Mouse (Mus musculus): Measurements from ENCODE around the gene Fcf1. TPM values are rescaled to one million over a fixed set of nuclear protein-coding genes. Genes with fewer than 3 reads are reported as not detected.
A peak's percentile ranks its signal among the peaks of the same experiment; 100 is the strongest.

Gene Fcf1
- polyA plus RNA-seq, 1 experiment from 2014 or later = 174 TPM

DNA sequence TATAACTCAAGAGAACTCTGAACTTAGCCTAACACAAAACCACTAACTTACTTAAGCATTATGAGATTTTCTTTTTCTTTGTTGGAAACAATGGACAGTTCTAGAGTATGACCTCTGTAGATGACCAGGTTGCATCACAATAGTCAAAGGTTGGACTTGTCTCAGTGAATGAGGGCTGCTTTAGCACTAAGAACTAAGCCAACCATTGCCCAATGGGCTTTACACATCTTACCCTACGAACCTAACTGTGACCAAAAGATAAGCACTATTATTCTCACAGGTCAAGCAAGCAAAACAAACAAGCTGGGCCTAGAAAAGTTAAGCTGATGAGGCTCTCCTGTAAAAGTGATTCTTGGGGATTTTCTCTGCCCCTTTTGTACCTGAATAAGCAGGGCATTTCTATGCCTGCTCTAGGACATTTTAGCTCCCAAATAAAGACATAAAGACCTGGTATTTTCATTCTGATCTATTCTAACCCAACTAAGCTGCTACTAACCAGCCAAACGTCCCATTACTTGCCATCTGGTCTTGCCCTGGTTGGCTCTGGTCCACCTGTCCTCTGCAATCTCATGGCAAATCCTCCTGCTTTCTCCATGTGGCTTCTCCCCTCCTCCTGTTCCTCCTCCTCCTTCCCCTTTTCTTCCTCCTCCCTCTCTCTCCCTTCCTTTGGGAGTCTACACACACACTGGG lies 22.7 kb upstream of the Fcf1 start:
- WGBS = 83% methylated on average over 2 of the region's 2 CpGs
- peaks cover 58% of the 10 kb centered on the region for H3K36me3 ChIP-seq (replicated peaks)
- no peak for DNase-seq (ENCODE audit: extremely low spot score, low spot score)

DNA sequence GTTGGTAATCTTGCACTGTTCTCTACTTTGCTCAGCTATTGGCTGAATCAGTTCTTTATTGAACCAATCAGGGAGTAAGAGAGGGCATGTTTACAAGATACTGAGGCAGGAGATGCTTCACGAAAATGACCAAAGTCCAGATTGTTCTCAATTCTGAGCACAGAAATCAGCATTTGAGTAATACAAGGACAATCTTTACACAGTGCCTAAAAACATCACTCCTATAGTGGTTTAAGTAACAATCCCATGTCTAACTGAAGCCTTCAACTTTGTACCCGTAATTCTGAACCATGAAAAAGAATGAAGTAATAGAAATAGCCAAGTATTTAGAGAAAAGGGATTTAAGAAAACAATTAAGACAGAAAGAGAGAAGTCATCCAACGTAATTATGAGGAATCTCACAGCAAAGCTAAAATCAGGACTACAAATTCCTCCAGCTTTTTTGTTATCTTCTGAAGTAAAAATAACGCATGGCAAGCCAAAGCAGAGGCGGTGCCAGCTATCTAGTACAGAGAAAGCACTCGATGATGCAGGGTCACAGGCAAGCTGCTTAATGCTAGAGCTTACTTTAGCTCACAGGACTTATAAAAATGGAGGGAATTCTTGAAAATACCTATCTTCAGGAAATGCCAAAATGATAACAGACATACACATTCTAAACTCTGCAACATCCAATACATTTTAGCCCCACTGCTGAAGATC lies 22.0 kb upstream of the Fcf1 start:
- Histone ChIP-seq H3K4me1 (no peaks in the 10 kb centered on the region), H3K27me3 (ENCODE audit: poor library complexity, severe bottlenecking) (no peaks in the 10 kb centered on the region), H3K27ac (no peak overlapping the region), H3K36me3 (replicated peaks) (peaks cover 54% of the 10 kb centered on the region), H3K4me3 (no peak overlapping the region), H3K9me3 (no peaks in the 10 kb centered on the region)
- WGBS = 93% methylated on average over 6 of the region's 6 CpGs
- no peak for DNase-seq (ENCODE audit: extremely low spot score, low spot score)

More for the DNA sequence above, 22.7 kb upstream of the Fcf1 start:
- H3K27ac ChIP-seq = no peak overlapping the region
- H3K9me3 ChIP-seq = no peaks in the 10 kb centered on the region
- H3K4me1 ChIP-seq = no peaks in the 10 kb centered on the region
- H3K27me3 ChIP-seq (ENCODE audit: poor library complexity, severe bottlenecking) = no peaks in the 10 kb centered on the region
- H3K4me3 ChIP-seq = no peak overlapping the region

DNA sequence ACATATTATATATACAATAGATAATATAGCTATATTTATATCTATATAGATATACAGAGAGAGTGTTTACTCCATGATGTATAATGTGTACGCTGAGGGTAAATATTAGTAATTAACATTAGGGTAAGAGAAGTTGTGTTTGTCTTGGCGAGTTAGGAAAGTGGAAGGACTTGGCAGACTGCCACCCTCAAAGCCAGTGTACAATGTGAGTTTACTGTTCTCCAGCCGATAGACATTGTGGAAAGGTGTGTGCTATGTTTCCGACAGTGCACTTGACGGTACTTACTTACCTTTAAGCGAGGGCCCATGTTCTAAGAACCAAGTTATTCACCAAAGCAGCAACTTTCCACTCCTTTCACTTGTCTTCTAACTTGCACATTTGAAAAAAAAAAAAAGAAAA lies 19.9 kb upstream of the Fcf1 start:
- H3K4me3 ChIP-seq = no peak overlapping the region
- H3K36me3 ChIP-seq (replicated peaks) = peaks cover 51% of the 10 kb centered on the region
- H3K9me3 ChIP-seq = no peaks in the 10 kb centered on the region
- H3K27me3 ChIP-seq (ENCODE audit: poor library complexity, severe bottlenecking) = no peaks in the 10 kb centered on the region
- DNase-seq (ENCODE audit: extremely low spot score, low spot score) = no peak
- 95% methylated on average over 6 of the region's 6 CpGs for WGBS
- H3K27ac ChIP-seq = no peak overlapping the region
- H3K4me1 ChIP-seq = no peaks in the 10 kb centered on the region

DNA sequence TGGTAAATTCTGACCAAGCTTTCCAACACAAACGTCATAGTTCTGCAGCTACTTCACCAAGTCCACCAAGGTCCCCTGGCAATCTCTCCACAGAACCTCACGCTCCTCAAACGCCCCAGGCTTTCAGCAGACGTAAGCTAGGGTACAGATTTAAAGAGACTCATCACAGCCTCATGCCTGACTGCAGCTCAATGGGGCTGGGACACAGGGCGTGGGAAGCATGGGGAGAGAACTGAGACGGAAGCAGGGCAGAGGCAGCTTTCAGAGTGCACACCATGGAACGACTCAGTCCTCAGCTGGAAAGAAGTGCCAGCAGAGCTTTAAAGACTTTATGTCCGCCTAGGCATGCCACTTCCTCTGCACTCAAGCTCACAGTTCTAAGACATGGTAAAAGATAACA lies 19.2 kb upstream of the Fcf1 start:
- Histone ChIP-seq H3K36me3 (replicated peaks) (peaks cover 55% of the 10 kb centered on the region), H3K27me3 (ENCODE audit: poor library complexity, severe bottlenecking) (no peaks in the 10 kb centered on the region), H3K27ac (no peak overlapping the region), H3K4me3 (no peak overlapping the region), H3K9me3 (no peaks in the 10 kb centered on the region), H3K4me1 (no peaks in the 10 kb centered on the region)
- 55% methylated on average over 8 of the region's 8 CpGs for WGBS
- no peak for DNase-seq (ENCODE audit: extremely low spot score, low spot score)

DNA sequence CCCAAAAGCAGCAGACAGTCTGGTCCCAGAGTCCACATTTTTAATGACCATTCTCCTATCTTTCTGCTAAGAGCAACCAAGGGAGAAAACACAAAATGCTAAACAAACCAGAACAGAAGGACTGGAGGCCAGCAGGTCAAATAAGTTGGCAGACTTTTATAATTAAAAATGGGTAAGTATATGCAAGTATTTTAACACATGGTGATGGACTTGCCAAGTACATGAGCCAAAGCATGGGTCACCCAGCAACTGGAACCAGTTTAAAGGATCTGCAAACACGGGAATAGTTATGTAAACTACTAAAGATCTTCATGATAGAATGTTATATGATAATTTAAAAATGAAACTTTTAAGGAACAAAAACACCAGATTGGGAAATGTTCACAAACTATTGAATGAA lies 18.3 kb upstream of the Fcf1 start:
- no peak overlapping the region for H3K27ac ChIP-seq
- H3K4me1 ChIP-seq = no peaks in the 10 kb centered on the region
- H3K9me3 ChIP-seq = no peaks in the 10 kb centered on the region
- no peaks in the 10 kb centered on the region for H3K27me3 ChIP-seq (ENCODE audit: poor library complexity, severe bottlenecking)
- 82% methylated on average over 1 of the region's 1 CpGs for WGBS
- no peak for DNase-seq (ENCODE audit: extremely low spot score, low spot score)
- H3K36me3 ChIP-seq (replicated peaks) = peaks cover 47% of the 10 kb centered on the region
- H3K4me3 ChIP-seq = no peak overlapping the region

DNA sequence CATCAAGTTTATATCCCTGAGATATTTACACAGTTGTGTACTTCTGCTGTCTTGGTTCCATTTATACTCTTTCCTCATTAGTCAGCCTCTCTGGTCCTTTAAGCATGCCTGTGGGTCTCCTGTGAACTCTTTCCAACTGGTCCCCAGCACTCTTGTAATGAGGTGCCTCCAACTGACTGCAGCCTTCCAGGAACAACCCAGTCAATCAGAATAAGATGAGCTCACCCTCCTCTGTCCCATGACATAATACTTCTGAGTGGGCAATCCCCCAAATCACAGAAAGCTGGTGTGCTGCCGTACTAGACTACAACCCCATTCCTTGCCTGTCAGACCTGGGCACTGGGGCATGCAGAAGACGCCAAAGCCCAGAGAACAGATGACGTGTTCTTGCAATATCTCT lies 14.4 kb upstream of the Fcf1 start:
- Histone ChIP-seq H3K27me3 (ENCODE audit: poor library complexity, severe bottlenecking) (no peaks in the 10 kb centered on the region), H3K9me3 (no peaks in the 10 kb centered on the region), H3K4me3 (no peak overlapping the region), H3K4me1 (no peaks in the 10 kb centered on the region), H3K27ac (no peak overlapping the region), H3K36me3 (replicated peaks) (peaks cover 32% of the 10 kb centered on the region)
- WGBS = 93% methylated on average over 3 of the region's 3 CpGs
- DNase-seq (ENCODE audit: extremely low spot score, low spot score) = no peak

DNA sequence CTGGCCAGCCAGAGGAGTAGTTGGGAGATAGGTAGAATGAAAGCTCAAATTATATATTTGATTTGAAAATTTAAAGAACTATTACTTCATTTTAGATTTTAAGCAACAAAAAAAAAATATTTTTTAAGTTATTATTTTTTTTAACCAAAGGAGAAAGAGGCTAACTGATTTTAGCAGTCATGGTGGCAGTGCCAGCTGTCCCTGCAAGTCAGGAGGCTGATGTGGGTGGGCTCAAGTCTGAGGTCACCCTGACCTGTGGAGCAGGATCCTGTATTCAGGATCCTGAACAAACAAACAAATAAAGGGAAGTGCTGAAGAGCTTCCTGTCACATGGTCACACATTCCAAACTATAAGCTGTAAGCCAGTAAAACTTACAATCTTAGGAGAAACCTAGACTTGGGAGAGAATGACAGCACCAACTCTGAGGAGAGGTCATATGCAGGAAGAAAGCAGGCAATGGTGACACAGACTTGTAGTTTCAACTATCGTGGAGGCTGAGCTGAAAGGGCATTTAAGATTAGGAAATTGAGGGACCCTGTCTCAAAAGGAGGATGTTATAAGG lies 11.8 kb upstream of the Fcf1 start:
- Histone ChIP-seq H3K27me3 (ENCODE audit: poor library complexity, severe bottlenecking) (no peaks in the 10 kb centered on the region), H3K9me3 (no peaks in the 10 kb centered on the region), H3K4me1 (no peaks in the 10 kb centered on the region), H3K36me3 (replicated peaks) (peaks cover 34% of the 10 kb centered on the region), H3K4me3 (no peak overlapping the region), H3K27ac (no peak overlapping the region)
- no peak for DNase-seq (ENCODE audit: extremely low spot score, low spot score)
- WGBS = 88% methylated on average over 1 of the region's 1 CpGs

DNA sequence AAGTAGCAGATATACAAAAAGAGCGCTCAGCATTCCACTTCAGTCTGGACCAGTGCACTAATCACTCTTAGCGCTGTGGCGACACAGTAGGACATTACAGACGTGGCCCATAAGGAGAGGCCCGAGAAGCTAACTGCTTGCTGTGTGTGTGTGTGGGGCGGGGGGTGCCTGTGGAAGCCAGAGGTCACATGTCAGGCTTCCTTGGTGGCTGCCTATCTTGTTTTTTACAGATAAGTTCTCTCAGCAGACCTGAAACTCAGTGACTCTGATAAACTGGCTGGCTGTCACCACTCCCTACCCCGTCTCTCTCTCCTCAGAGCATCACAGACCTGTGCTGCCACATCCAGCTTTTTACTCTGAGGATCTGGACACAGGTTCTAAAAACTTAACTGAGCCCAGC lies 8.1 kb upstream of the Fcf1 start:
- no peak for DNase-seq (ENCODE audit: extremely low spot score, low spot score)
- WGBS = 86% methylated on average over 7 of the region's 7 CpGs
- peaks cover 2% of the 10 kb centered on the region; the same call in 1 of the 2 replicates for H3K4me1 ChIP-seq

DNA sequence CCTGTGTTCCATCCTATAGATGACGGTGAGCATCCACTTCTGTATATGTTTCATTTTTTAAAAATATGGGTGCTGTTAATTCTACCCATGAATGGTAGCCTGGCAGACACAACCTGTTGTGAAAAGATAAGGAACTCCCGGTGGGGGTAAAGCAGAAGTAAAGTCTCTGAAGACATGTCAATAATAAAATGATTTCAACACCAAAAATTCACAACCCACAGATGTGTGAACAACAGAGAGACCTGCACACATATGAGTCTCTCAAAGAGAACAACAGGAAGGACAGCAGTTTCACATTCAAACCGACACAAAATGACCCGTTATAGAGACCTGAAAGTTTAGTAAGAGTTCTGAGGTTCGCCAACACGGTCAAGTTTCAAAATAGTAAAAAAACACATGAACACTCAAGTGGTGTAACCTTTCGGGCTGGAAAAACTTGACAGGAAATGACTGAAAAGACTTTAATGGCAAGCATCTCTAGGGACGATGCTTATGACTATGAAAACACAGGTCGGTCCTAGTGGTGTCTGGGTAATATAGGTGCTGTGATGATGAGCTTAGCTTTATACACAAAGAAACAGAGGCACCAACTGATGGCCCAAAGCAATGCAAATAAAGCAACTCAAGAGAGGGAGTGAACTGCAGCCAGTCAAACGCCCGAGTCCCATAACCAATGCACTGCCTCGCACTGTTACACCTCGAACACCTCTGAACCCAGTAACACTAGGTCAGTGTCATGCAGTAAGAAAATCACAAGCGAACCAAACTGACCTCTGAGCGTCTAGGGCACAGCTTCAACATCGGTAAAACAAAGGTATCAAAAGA lies 1.7 kb upstream of the Fcf1 start:
- DNase-seq (ENCODE audit: extremely low spot score, low spot score) = no peak
- H3K4me1 ChIP-seq = peaks cover 26% of the 10 kb centered on the region
- H3K27me3 ChIP-seq (ENCODE audit: poor library complexity, severe bottlenecking) = peaks cover 11% of the 10 kb centered on the region; the same call in 1 of the 2 replicates
- H3K36me3 ChIP-seq (replicated peaks) = peaks cover 18% of the 10 kb centered on the region
- no peak overlapping the region for H3K27ac ChIP-seq
- peak overlapping the region; percentile 90 for H3K4me3 ChIP-seq
- H3K9me3 ChIP-seq = no peaks in the 10 kb centered on the region
- WGBS = 87% methylated on average over 16 of the region's 16 CpGs

More for the DNA sequence above, 8.1 kb upstream of the Fcf1 start:
- no peak overlapping the region for H3K4me3 ChIP-seq
- peaks cover 20% of the 10 kb centered on the region for H3K36me3 ChIP-seq (replicated peaks)
- H3K27me3 ChIP-seq (ENCODE audit: poor library complexity, severe bottlenecking) = peaks cover 11% of the 10 kb centered on the region; the same call in 1 of the 2 replicates
- no peak overlapping the region for H3K27ac ChIP-seq
- no peaks in the 10 kb centered on the region for H3K9me3 ChIP-seq

DNA sequence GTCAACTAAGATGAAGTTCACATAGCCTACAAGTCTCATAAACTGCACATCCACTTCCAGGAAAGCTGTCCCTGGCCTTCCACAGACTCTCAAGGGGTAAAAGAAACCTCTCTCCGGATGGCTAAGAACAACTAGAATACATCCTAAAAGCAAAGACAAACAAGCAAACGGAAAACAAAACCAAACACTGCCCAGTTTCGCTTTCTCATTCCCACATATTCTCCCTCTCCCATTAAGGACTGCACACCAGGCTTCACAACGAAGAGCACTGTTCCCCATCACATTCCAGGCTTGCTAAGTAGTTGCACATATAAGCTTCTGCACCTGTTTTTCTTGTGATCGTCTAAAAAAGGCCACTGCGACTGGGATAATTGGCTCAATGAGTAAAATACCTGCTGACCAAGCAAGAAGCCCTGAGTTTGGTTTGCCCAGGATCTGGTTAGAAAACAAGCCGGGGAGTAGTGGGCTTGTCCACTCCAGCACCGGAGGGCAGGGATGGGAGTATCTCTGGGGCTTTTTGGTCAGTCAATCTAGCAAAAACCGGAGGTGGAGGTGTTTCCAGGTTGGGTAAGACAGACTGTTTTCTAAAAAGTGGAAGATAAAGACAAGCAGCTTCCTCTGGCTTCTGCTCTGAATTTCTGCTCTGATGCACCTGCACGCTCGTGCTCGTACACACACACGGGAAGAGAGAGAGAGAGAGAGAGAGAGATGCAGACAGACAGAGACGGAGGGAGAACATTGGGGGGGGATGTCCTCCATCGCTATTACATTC lies 855 bp upstream of the Fcf1 start:
- DNase-seq (ENCODE audit: extremely low spot score, low spot score) = no peak
- Histone ChIP-seq H3K36me3 (replicated peaks) (peaks cover 24% of the 10 kb centered on the region), H3K4me1 (peaks cover 26% of the 10 kb centered on the region), H3K27ac (peak overlapping the region; percentile 87), H3K27me3 (ENCODE audit: poor library complexity, severe bottlenecking) (peaks cover 9% of the 10 kb centered on the region; the same call in 1 of the 2 replicates), H3K9me3 (no peaks in the 10 kb centered on the region), H3K4me3 (peak overlapping the region; percentile 90)
- 30% methylated on average over 15 of the region's 15 CpGs for WGBS

DNA sequence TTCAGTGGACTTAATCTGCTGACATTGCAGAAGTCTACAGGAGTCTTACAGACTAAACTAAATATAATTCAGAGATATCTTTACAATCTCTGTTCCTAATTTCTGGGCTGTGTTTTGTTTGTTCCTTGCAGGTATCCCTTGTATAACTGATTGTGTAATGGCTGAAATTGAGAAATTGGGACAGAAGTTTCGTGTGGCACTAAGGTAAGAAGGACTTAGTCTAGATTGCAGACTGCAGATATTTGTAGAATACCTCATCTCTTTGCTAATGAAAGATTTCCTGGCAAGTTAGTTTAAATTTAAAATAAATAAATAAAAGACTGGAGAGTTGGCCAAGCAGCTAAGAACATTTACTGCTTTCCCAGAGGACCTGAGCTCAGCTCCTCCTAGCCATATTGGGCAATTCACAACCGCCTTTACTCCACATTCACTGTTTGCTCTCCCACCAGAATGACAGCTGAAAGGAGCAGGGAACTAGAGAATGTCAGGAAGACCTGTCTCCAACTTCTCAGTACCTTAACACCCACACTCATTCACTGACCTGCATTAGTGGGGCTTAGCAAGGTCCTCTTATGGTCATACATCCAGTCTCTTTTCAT lies 8.7 kb downstream of the Fcf1 start:
- H3K9me3 ChIP-seq = no peaks in the 10 kb centered on the region
- no peak overlapping the region for H3K27ac ChIP-seq
- H3K4me1 ChIP-seq = no peaks in the 10 kb centered on the region
- DNase-seq (ENCODE audit: extremely low spot score, low spot score) = no peak
- peaks cover 97% of the 10 kb centered on the region for H3K36me3 ChIP-seq (replicated peaks)
- WGBS = 82% methylated on average over 2 of the region's 2 CpGs
- no peaks in the 10 kb centered on the region for H3K27me3 ChIP-seq (ENCODE audit: poor library complexity, severe bottlenecking)
- no peak overlapping the region for H3K4me3 ChIP-seq

DNA sequence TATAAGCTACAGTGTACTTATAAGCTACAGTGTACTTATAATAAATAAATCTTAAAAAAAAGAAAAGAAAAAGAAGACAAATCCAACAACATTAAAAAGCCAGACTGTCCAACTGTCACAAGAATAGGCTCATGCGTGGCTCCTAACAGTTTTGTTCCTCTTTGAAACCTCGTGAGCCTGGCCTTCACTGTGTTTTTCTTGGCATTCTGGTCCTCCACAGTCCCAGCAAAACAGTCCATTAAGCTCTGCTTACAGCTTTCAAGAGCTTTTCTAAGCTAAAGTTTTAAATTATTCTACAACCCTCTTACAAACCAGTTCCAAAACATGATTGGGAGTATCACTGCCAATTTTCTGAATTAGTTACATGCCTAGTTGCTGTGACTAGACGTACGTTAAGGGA lies 18.8 kb downstream of the Fcf1 start:
- no peak for DNase-seq (ENCODE audit: extremely low spot score, low spot score)
- no peak overlapping the region for H3K4me3 ChIP-seq
- H3K4me1 ChIP-seq = no peaks in the 10 kb centered on the region
- no peak overlapping the region for H3K27ac ChIP-seq
- H3K36me3 ChIP-seq (replicated peaks) = peaks cover 5% of the 10 kb centered on the region
- no peaks in the 10 kb centered on the region for H3K9me3 ChIP-seq
- no peaks in the 10 kb centered on the region for H3K27me3 ChIP-seq (ENCODE audit: poor library complexity, severe bottlenecking)
- WGBS = 79% methylated on average over 4 of the region's 4 CpGs

Data from forebrain, embryonic 10.5 days (tissue).